Mouse (Mus musculus) layer of hippocampus, adult 11-12 months (tissue): ENCODE measurements at regions not wholly inside any gene's neighbourhood (a gene's known extent, or its start where the extent isn't known, plus 50 kb on each side); places are given as distances from the start of the nearest gene placed in this dataset.

Source experiments
- DNase-seq: peaks from one replicate; pipeline ENCODE4 v3.0.0; 2022; ENCODE audit warnings: low spot score

DNA sequence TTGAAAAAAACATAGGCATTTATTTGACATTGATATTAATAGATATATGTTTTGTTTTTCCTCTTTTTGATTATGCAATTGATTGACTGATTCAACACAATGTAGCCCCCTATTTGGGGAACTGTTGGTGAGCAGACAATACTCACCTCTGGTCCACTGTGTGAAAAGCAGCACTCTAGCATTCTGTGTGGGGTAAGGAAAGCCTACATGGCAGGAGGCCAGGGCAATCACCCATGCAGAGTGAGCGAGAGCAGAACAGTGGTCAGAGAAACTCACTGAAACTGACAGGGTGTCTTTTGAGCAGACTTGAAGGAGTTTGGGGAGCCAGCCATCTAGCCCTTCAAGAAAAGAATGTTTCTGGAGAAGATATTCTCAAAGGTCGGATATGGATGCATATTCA is 73.2 kb upstream of the Azi2 start:
- DNase-seq: no peak

DNA sequence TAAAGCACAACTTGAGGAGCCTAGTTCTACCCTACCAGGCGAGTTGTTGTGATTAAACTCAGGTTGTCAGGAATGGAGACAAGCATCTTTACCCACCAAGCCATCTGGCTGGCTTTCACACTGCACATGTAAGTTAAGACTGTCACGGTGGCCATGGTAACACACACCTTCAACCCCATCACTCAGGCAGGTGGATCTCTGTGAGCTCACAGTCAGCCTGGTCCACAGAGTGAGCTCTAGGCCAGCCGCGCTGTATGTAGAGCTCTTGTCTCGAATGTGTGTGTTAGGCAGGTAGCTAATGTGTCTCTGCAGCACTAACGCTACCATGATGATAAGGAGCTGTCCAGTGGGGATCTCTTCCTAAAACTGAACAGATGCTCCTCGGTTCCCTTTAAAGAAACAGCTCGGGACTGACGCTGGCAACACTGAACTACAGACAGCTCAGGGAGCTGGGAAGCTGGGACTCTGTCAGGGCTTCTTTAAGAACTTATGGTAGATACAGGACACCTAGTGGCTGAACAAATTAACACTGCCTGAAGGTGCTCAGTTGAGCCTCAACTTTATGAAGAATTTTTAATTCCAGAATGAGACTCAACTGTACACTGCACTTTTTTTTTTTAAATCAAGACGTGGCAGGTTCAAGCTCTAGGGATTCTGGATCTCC is 73.8 kb upstream of the Azi2 start:
- peak; percentile 51 for DNase-seq

DNA sequence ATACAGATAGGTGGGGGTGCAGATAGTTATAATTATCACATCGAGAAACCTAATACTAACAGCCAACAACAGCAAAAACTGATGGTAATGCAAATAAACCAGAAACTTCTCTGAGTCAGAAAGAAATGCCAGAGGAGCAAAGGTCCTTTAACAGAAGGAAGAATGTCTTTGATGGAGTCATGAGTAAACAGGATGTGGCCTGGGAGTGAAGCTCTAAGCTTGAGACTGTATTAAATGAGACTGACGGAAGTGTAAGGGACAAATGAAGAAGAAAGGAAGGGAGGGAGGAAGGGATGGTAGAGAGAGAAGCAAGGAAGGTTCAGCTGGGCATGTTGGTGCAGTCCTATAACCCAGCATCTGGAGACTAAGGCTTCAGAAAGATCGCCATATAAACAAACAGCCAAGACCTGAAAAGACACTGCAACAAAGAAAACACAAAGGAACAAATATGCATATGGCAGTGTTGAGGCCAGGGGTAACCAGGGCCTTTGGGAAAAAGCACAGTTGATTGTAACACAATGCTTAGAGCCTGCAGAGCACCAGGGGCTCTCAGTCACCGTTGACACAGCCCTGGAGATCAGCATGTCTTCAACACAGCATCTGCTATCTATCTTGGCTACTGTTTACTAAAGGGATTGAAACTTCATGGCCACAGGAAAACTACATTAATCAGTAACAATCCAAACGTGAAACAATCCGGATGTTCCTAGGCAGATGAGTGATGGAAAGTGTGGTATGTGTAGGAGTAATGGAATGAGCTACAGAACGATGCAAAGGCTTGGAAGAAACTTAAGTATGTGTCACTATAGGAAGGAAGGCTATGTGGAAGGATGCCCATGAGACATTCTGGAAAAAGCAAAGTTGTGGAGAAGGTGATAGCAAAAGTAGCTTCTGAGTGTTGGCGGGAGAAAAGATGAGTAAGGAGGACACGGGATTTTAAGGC is 77.9 kb upstream of the Azi2 start:
- DNase-seq: no peak

DNA sequence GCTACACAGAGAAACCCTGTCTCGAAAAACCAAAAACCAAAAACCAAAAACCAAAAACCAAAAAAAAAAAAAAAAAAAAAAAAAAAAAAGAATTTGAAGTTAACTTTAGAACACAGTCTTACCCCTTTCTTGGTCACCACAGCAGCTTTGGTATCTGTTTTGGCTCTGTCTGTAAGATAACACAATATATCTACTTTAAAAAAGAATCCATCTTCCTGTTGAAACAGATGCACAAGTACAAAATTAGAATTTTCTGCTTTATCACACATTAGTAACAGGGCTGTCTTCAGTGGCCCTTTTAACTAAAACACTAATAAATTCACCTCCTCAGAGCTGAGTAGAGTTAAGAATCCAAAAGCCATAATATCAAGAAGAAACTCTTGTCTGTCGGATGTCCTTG is 80.5 kb upstream of the Azi2 start:
- DNase-seq: no peak

DNA sequence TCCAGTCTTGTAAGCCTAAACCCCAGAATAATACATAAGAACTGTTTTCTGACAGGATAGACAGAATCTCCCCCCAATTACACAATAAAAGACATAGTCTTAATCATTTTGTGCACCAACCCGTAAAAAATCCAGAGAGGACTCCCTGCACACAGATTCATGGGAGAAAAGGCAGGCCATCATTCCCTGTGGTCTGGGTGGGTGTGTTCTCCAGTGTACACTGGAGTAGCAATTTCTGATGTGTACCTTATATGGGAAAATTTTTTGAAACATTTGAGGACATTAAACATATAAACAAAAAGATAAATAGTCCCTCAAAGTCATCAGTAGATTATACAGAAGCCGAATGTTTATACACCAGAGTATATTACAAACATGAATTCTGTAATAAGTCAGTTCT is 83.1 kb upstream of the Azi2 start:
- no peak for DNase-seq

DNA sequence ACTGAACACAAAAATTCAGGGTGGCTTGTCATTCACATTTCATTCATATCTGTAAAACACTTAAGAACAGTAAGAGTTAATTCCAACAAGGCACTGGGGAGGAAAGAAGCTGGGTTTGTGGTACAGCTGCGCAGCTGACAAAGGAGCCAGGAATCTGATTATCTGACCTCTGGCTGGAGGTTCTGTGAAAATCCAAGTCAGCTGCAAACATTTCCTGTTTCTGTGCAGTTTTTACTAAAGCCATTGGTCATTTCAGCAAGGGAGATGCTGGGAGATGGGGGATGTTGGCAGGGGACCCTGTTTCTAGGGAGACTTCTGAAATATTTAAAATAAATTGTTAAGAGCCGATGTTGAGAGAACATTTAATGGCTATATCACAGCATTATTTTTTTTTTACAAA is 83.6 kb upstream of the Azi2 start:
- DNase-seq: no peak

DNA sequence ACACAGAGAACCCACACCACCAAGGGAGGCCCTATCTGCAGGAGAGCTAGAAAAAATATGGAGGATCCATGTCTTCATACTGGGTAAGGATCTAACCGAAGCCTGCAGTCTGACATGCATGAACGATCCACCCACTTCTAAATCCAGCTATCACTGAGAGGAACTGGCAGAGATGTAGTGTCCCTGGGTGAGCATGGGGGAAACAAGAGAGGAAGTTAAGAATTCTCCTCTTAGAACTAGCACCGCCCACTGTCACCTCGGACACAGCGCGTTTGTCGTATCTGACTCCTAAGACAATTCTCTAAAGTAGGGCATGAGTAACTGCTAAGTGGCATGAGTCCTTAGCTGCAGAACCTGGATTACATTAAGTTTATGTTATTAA is 112.8 kb upstream of the Azi2 start:
- no peak for DNase-seq

DNA sequence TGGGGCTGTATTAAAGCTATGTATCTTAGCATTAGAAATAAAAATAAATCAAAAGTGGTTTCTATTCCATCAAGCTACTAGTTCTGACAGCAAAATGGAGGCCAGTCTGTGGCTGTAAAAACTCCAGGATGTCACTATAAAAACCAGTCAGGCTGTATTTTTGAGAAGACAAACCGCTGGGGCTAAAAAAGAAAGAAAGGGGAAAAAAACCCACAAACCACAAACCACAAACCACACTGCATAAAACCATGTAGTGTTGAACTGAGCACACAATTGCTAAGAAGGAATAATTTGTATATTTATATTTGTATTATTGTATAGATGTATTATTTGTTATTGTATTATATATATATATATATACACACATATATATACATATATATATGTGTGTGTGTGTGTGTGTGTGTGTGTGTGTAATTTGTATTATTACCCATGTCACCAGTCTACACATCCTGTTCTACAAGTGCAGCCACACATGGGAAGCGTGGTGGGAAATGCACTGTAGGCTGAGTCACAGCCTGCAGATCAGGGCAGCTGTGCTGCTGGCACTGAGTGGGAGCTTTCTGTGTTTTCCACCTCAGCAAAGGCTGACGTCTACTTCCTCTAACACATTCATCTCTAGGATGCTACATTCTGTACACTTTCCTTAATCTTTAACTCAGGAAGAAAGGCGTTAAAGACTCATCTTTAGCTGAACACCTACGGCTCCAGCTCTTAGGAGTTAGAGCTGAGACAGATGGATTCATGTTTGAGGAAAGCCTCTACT is 113.4 kb upstream of the Azi2 start:
- no peak for DNase-seq

DNA sequence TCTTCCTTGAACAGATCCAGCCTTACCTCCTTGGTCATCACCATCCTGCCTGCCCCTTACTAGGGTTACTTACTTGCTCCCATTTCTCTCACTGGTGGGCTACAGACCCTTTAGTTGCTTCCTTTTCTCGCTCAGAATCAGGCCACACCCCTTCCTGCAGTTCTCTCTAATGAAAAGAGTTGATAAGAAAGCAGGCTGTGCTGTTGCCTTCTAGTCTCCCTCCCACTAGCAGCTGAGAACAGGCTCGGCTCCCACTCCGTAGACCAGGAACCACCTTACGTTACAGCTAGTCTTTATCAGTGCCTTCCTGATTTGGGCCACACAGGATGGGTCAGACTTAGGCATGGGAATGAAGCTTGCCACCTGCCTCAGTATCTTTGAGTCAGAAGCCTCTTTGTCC is 117.3 kb upstream of the Azi2 start:
- no peak for DNase-seq

DNA sequence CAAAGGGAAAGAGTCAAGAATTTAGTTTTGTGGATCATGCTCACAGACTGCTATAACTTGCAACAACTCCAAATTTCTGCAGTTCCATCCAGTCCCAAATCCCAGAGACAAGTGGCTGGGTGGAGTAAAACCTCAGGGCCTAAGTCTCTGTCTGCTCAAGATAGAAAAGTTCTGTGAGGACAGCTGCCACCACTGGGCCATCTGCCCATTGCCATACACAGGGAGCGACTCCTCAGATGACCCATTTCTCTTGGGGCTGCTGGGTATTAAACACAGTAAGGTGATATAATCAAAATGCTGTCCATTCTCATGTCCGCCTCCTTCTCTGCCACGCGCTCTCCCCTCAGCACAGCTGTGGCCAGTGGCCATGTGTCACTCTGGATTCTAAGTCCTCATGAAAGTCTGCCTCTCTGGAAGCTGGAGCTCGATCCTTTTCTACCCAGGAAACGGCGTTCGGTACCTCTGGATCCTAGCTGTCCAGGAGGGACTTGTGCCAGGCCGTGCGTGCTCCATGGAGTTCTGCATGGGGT is 132.3 kb upstream of the Azi2 start:
- no peak for DNase-seq

DNA sequence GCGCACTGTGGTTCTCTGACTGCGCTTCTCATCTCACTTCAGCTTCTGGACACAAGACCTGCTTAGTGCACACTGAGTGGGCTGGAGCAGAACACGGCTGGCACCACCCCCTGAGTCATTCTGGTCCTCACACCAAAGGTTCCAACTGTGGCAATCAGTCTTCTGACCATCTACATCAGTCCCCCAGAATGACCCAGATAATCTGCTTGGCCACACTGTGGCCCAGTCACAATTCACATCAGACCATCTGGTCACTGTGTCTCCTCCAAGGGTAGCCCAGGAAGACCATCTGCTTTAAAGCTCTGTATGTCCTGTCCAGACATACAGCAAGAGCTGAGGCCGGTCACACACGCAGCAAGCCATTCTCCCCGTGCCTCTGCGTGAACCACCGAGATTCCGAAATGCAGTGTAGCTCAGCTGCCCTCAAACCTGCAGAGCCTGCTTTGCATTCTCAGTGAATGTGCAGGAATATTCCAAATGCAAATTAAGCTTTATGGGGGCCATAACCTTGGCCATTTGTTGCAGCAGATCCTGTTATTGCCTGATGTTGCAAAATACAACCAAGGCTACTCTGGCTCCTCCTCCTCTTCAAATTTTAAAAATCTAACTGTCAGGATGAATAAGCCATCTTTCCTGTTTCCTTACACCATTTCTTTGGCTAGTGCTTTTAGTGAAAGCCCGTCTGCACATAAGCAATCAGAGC is 135.1 kb upstream of the Azi2 start:
- no peak for DNase-seq

DNA sequence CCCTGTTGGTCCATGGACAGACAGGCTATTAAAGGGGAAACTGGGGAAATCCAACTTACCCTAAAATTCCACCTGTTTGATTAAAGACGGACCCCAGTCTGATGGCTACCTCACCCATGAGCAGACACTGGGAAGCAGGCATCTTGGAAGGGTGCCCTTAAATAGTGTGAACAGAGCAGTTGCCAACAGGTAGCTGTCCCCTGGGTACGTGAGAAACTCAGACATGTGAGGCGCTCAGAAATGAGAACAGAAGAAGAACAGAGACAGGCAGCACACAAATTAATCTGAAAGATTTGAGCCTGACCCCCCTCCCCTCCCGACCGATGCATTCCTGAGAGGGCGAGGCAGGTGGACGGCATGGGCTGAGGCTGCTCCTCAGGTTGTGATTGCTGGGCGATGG is 135.7 kb upstream of the Azi2 start:
- DNase-seq: no peak

DNA sequence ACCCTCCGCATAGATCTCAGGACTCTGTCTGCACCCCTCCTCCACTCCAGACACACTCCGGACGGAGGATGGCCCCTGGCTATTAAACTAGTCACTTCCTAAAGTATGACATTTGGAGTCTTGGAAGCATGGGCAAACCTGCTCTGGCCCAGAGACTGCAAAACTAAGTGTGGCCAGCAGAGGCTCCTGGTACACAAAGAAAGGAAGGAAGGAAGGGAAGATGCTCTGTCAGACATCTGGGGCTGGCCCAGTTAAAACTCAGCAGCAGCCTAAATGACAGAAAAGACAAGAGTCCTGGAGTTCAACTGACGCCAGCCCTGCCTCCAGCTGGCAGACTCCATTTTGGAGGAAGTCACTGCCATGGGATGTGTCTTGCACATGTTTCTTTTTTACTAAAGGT is 137.3 kb upstream of the Azi2 start:
- peak; percentile 24 for DNase-seq

DNA sequence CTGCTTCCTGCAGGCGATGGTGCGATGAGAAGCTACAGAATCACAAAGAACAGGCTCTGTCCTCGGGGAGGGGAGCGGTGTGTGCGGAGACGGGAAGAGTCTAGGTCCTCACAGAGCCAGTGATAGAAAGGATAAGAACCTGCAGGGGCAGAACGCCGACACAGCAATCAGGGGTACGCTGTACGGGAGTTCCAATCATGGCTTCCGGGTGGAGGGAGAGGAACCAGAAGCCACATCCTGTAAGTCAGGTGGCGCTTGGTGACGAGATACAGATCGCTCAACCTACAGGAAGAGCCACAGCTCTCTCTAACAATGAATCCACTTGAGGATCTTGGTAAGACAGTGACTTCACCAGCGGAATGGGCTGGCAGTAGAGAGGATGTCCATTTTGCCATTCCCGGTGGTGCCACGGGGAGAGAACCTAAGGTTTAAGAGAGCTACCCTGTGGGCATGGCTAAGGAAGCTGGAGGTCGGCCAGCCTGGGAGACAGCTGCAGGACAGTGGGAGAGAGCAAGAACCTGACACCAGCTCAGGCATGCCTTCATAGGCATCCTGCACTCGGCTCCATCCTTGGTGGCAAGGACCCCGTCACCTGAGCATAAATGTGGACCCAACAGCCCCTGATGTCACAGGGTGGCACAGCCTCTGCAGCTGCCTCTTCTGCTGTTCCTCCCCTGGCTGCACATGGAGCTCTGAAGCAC is 137.9 kb upstream of the Azi2 start:
- no peak for DNase-seq

DNA sequence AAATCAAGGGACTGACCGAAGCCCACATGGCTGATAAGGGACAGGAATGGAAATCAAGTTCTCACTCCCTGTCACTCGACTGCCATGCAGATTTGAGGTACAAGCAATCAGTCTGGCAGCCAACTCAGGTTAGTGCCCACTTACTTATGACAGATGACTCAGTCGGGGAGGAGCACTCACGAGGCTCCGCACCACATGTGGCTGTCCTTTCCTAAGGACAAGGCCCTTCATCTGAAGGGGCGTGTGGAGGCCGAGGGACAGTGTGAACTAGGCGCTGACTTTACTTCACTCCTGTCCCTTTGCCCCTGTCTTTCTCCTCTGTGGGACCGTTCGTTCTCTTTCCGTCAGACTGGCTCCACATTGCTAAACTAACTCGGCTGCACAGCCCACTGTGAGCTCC is 139.7 kb upstream of the Azi2 start:
- DNase-seq: no peak

DNA sequence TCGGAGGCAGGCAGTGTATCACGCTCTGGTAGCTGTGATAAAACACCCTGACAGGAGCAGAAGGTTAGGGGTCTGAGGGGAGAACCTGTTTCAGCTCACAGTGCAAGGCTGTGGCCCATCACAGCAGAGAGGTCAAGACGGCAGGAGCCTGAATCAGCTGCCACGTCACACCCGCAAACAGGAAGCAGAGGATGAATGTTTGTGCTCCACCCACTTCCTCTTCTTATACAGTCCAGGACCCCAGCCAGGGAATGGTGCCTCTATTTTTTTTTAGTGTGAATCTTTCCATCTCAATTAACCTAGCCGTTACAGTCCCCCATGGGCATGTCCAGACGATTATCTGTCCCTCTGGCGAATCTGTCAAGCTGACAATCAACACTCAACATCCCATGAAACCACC is 143.8 kb upstream of the Azi2 start:
- no peak for DNase-seq

DNA sequence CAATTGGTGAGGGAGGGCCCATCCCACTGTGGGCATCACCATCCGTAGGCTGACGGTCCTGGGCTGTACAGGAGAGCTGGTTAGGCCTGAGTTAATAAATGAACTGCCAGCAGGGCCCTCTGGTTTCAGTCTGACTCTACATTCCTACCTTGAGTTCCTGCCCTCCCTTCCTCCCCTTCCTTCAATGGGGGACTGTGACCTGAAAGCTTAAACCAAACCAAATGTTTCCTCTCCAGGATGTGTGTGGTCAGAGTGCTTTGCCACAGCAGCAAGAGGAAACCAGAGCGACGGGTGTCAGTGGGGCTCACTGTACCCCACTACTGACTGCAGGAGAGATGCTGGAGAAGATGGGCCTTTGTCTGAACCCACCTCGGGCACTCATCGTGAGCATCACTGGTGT is 147.7 kb upstream of the Azi2 start:
- DNase-seq: no peak

DNA sequence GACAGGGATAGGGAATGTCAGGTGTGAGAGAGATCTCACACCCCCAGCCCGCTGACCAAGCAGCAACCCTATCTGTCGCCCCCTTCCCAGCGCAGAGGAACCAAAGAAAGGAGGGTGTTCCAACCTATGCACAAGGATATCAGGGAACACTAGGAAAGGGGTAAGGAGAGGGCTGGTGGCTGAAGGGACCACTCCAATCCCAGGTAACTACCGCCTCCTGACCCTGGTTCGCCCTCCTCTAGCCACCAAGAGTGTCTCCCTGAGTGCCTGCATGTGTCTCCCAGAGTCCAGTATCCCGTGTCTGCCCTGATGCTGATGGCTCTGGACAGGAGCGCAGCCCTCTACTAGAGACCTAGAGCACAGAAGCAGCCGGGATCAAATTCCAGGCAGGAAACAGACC is 167.1 kb upstream of the Azi2 start:
- no peak for DNase-seq

DNA sequence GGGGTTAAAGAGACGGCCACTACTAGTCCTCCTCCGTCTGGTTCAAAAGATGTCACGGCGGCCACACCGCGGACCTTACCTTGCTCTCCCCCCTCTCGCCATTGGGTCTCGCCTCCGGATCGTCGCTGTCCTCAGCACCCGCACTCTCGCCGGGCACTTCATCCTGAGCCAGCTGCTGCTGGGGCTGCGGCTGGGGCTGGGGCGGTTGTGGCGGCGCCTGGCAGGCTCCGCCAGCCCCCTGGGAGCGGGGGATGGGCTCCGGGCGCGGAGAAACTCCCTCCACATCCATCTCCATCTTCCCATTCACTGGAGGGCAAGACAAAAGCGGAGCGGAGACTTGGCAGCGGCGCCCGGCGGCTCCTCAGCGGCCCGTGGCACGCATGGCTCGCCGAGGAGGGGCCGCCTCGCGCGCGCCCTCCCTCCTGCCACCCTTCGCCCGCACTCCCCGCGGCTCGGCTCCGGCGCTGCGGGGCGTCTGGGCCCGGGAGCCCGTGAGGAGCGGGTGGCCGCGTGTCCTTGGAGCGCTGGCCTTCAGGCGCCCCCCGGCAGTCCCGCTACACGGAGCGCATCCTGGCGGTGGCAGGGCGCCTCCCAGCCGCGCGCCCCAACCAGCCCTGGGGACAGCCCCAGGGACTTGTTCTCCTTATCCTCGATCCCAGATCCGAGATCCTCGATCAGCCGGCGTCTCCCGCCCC is 167.8 kb upstream of the Azi2 start:
- peak; percentile 12 for DNase-seq

DNA sequence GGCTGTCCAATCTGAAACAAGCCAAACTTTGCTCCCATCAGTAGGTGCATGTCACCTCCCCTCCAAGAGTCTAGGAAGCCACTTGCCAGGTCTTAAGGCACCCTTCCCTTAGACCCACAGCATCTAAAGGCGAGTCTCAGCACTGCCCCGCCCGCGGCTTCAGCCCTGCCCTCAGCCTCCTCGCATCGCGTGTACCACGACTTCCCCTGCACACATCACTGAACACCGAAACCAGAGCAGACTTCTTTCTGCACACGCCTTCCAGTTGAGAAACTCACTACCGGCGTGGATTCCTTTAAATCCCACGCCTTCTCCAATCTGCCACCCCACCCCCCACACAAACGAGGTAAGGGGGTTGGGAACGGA is 168.3 kb upstream of the Azi2 start:
- DNase-seq: no peak

DNA sequence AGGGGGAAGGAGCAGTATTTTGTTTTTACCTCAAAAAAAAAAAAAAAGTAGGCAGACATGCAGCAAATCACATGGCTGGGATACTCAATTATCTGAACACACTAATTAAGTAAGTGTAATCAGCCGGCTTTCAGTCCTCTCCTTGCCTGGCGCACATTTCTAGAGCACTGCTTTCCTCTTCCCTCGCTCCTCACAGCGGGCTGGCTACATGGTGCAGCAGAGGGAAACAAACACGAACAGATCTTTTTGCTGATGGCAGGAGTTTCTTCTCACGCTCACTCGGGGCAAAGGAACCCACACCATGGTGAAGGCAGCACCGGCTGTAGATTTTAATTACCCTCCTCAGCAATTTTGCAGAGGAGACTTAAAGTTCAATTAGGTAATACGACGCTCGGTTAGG is 169.7 kb upstream of the Azi2 start:
- DNase-seq: no peak
